Mouse (Mus musculus) heart, postnatal 36 days (tissue): ENCODE measurements around the gene Pip5k1c. TPM values are rescaled to one million over a fixed set of nuclear protein-coding genes. Genes with fewer than 3 reads are reported as not detected.
A peak's percentile ranks its signal among the peaks of the same experiment; 100 is the strongest.

ENCODE experiments used
- DNase-seq, 2 experiments: peaks; one replicate each; pipeline ENCODE4 v3.0.0; 2021 to 2022
- intact Hi-C: fragments of 180-260 bp; cut with DNase I; formaldehyde crosslinking; loops from one replicate; pipeline ENCODE4 v1.15.1; 2025
- total RNA-seq, 2 experiments: library from RNA; stranded (reverse); gene quantifications; 2 replicates each; pipeline ENCODE4 v1.2.3; 2021

The Pip5k1c gene
- total RNA-seq, 2 experiments from 2014 or later: 31.5 to 33.3 TPM

DNA sequence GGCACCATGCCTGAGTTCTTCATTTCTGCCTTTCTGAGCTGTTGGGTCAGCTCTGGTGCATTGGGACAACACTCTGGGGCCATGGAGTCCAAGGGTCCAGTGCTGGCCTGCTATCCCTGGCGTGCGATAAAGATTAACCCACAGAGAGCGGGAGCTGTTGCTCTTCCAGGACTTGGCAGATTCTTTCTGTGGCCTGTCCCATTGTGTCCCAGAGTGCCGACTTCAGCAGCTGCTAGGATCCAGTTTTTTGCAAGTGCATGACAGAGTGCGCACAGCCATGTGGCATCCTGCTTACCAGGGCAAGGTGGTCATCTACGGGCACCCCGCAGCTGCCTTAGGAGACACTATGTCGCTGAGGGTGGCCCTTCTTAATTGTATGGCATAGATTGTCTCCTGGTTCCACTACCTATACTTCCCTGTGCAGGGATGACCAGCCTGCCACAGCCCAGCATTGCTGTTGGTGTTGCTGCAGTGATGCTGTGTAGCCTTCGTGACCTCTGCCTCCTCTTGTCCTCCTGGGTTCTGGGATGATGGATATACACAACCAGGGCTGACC, 7.7 kb downstream of the Pip5k1c start:
- intact Hi-C loops: no loop called here
- no peak for DNase-seq

DNA sequence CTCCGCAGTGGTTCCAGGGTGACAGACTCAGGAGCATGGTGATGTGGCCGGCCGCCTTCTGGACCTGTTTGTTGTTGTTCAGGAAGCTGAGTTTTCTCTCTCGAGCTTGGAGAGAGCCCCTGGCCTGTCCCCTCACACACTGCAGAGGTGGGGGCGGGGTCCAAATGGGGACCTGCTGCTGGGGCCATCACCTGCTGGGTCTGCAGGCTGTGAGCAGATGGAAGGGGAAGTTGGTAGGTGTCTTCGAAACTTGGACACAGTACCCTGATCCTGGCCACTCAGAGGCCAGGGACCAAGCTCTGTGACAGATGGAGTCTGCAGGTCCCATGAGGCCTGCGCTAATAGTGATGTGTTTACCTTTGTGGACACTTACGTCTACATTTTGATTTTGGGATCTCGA, 8.6 kb downstream of the Pip5k1c start:
- no peak for DNase-seq
- intact Hi-C loops: no loop called here

DNA sequence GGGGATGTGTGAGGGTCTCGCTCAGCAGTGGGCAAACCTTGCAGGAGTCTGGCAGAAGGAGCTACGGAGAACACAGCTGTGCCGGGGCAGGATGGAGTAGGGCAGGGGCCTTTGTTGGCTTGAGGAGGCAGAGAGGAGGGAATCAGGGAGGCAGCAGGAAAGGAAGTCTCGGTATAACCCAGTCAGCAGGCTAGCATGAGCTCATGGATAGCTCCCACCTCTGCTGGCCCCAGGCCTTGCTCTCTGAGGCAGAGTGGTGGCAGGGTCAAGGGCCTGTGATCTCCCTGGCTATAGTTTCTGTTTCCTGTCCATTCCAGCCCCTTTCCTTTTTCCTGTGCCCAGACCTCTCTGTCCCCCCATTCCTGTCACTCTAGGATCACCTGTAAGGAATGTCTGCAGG, 9.5 kb downstream of the Pip5k1c start:
- intact Hi-C loops: no loop called here
- DNase-seq: no peak

DNA sequence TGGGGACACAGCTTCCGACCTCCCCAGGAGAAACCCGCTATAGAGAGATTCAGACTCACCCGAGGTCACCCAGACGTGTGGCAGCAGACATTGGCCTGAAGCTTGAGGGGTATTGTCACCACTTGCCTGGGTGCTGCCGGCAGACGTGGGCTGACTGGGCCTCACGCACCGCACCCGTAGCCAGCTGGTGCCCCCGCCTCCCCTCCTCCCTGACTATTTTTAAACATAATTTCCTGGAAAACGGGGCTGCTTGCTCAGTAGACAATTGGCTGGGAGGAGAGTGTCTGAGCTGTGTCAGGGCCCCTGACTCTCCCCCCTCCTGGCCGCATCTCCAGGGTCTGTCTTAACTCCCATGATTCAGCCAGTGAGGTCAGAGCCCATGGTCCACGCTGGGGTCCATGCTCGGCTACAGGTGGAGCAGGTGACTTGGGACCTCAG, 10.0 kb downstream of the Pip5k1c start:
- no peak for DNase-seq
- intact Hi-C loops: no loop called here

DNA sequence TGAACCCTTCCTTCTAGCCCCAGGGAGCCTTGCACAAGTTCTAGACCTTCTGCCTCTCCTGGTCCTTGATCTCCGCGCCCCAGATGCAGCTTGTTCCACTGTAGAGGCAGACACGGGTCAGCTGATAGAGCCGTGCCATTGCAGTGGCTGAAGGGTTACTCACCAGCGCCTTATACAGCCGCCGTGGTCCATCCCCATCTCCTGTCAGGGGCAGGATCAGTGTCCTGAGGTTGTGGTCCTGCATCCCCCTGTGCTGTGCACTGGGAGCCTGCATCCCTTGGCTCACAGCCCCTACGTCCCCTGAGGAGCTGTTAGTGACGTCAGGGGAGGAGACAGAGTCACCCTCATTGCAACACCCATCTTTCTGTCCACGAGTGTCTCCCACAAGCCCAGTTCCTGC, 10.5 kb downstream of the Pip5k1c start:
- DNase-seq: no peak
- intact Hi-C loops: no loop called here

DNA sequence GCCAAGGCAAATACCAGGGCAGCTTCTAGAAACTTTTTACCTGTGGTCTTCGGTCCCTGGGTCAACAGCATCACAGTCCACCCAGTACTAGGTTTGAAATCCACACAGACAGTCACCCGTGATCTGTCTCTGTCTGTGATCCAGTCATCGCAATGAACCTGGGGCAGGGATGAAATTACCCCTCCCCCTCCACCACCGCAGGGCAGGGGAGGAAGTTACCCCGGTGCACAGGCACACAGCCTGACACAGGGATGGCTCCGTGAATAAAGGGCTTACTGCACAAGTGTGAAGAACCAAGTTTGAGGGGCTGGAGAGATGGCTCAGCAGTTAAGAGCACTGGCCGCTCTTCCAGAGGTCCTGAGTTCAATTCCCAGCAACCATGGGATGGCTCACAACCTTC, 11.0 kb downstream of the Pip5k1c start:
- intact Hi-C loops: no loop called here
- no peak for DNase-seq

DNA sequence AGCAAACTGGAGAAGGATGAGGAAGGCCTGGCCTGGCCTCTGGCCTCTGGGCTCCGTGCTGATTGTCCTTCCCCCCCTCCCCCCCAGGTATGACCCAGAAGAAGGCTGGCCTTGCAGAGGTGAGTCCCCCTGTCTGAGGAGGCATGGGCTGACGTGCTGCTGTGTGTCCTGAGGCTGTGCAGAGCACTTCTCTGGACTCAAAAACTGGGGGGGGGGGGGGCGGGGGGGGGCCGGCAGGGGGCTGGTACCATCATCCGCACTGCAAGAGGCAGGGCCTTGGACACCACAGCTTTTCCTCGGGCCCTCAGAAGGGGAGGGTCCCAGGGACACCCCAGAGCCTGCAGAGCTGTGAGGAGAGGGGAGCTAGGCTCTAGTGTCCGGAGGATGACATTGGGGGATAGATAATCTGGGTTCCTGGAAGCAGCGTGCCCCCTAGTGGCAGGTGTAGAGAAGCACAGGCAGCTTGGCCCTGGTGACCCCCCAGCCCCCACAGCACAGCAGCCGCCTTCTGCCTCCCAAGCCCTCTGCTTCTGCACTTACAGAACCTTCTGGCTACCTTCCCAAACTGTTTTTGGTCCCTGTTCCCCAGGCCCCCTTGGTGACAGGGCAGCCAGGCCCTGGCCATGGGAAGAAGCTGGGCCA, 12.0 kb downstream of the Pip5k1c start:
- intact Hi-C loops: loop anchor here (1.0 kb wide), 1 partner anchor 15 kb away; no protein-coding TSS in a partner anchor
- DNase-seq: peak; percentile 67

DNA sequence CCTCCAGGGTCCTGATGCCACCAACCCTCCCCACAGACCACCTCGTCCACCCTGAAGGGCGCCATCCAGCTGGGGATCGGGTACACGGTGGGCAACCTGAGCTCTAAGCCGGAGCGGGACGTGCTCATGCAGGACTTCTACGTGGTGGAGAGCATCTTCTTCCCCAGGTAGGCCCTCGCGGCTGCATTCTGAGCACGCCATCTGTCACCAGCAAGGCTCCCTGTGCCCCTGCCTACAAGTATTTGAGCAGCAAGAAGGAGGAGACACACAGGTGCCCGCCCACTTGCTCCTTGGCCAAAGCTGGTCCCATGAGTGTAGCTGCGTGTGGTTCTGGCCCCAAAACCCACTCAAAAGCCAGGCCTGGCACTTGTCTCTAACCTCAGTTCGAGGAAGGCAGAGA, 12.9 kb downstream of the Pip5k1c start:
- intact Hi-C loops: loop anchor here (1.0 kb wide), 1 partner anchor 16 kb away; no protein-coding TSS in a partner anchor
- no peak for DNase-seq

DNA sequence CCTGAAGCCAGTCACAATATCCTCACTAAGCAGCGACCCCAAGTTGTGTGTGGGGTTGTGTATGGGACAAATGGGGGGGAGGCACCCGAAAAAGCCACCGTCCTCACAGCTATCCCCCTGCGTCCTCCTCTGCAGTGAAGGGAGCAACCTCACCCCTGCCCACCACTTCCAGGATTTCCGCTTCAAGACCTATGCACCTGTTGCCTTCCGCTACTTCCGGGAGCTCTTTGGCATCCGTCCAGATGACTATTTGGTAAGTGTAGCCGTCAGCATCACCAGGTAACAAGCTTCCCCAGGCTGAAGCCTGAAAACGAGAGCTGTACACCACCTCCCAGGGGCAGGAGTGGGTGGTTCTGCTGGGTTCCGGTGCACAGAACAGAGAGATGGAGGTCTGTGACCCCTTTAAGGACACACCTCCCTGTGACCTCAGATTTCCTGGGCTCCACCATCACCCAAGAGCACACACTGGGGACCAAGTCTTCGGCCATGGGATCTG, 13.5 kb downstream of the Pip5k1c start:
- no peak for DNase-seq
- intact Hi-C loops: no loop called here

DNA sequence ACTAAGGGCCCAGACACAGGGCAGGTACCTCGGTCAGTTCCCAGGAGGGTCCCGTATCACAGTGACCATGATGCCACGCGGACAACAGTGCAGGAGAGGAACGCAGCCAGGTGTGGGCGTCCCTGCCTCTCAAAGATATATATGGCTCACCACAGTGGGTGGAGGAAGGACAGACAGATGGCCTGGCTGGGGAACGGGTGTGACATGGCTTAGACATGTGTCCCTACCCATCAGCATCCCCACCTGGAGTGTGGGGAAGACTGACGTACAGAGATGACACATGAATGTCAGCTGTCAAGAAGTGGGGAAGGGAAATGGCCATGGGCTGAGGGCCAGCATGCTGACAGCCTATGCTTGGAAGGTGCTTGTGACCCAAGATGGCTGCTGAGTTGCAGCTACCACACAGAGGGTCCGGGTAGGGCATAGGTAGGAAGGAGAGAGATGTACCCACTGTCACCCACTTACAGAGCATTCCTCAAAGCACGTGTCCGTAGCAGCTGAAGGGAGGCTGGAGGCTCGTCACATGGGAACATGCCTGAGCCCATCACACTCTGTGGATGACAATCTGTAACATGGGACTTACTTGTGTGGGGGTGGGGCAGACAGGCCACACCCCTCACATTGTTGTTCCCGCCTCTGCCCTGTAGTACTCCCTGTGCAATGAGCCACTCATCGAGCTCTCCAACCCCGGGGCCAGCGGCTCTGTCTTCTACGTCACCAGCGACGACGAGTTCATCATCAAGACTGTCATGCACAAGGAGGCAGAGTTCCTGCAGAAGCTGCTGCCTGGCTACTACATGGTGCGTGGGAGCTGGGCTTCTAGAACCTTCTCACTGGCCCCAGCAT, 14.3 kb downstream of the Pip5k1c start:
- DNase-seq: no peak
- intact Hi-C loops: no loop called here

DNA sequence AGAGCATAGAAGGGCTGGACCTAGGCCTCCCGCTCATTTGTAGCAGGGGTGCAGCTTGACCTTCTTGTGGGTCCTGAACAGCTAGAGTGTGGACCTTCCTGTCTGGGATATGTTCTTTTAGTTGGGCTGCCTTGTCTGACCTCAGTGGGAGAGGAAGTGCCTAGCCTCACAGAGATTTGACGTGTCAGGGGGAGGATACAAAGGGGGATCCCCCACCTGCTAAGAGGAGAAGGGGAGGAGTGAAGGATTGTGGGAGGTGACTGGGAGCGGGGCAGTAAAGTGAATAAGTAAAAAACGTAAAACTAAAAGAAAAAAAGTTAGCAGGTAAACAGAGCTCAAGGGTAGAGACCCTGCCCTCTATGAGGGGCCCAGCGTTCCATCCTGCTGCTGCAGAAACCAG, 16.8 kb downstream of the Pip5k1c start:
- intact Hi-C loops: no loop called here
- no peak for DNase-seq

DNA sequence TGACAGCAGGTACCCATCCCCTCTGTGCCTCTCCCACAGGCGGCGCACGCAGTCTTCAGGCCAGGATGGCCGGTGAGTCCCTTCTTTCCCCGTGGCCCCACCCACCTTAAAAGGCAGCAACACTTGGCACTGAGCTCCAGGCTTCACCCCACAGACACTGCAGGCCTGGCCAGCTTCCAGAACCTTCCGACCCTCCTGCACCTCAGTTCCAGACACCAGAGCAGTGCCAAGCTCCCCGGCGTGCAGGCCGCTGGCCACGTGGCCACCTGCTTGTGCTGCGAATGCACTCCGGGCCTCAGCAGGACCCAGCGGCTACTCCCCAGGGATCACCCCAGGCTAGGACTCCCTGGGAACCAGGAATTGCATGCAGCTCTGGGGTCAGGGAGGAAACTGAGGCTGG, 20.8 kb downstream of the Pip5k1c start:
- DNase-seq: no peak
- intact Hi-C loops: no loop called here

DNA sequence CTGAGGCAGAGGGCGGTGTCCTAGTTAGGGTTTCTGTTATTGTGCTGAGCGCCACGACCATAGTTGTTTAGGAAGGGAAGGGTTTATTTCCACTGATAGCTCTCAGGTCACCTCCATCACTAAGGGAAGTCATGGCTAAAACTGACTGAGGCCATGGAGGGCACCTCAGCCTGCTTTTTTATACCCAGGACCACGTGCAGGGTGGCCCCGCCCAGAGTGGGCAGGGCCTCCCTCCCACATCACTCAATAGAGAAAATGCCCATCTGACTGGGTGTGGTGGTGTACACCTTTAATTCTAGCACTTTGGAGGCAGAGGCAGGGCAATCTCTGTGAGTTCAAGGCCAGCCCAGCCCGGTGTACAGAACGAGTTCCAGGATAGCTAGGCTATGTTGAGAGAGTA, 21.4 kb downstream of the Pip5k1c start:
- no peak for DNase-seq
- intact Hi-C loops: no loop called here

DNA sequence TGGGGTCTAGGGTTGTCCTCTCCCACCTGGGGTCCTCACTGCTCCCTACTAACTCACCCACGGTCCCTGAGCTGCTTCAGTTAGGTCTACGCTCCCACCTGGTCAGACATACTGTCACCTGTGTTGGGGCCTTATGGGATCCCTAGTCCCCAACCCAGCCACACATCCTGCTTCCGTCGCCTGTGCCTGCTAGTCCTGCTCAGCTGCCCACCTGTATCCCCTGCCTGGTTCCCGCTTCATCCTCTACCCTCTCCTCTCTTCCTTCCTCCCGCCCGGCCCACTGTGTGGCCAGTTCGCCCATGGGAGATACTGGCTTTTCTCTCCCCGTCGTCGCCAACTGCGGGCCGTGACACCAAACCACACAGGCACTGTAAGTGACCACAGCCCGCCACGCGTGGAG, 22.8 kb downstream of the Pip5k1c start:
- no peak for DNase-seq
- intact Hi-C loops: no loop called here

DNA sequence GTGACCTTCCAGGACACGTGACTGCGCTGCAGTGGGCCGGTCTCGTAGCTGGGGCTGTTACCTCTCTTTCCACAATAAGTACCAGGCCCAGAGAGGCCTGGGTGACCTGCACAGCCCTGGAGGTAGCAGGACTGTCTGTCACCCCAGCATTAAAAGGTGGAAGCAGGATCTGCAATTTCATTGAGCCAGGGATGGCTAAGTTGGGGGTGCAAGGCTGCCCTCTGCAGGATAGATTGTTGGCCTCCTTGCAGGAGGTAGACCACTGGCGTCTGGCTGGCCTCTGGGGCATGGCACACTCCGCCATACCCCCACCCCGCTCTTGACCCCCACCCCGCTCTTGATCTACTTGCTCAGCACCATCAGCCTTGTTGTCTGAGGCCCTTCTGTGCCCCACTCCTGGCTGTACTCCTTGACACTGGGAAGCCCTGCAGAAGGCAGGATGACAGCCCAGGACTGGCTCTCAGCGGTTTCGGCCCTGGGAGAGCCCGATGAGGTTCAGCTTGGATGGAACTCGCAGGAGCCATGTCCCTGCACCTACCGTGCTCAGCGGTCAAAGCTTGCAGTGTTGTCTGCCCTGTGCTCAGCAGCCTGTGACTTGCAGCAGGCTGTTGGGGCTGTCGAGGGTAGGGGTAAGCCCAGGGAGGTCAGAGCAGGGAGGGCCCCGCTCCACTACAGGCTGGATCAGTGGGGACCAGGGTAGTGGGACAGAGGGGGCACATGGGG, 23.7 kb downstream of the Pip5k1c start:
- no peak for DNase-seq
- intact Hi-C loops: no loop called here

DNA sequence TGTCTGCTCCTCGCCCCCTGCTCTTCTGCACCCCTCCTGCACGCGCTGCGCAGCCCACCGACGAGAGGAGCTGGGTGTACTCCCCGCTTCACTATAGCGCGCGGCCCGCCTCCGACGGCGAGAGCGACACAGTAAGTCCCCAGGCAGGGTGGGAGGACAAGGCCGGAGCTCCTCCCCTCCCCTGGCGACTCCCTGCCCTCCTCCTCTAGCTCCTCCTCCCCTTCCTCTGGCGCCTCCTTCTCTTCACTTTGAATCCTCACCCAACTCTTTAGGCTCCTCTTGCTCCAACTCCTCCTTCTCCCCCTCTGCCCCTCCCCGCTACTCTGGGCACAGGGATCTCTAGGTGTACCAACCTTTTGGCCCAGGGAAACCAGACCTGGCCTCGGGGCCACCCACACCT, 24.5 kb downstream of the Pip5k1c start:
- DNase-seq: no peak
- intact Hi-C loops: no loop called here

DNA sequence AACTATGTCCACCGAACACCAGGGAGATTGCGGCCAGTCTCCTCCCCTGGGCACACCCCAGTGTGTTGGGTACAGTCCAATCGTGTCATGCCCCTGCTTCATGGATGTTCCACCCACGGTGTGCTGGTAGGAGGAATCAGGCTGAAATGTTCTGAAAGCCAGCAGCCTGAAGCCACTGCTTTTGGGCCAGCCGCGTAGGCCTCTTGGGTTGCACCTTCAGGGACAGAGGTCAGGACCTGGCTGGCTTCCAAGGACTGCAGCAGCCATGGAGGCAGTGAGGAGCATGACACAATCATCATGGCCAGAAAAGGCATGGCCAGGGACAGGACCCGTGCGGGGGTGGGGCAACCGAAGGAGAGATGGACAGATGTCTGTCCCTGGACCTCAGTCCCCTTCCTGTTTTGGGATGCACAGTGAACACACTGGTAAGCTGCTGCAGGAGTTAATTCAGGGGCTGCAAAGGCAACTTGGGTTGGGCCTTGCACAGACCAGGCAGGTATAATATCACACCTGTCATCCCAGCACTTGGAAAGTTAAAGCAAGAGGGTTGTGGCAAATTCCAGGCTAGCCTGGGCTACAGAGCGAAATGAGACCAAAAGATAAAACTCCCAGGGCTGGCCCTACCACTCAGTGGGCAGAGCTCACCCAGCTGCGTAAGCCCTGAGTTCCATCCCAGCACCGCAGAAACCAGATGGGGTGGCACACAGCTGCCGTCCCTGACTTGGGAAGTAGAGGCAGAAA, 26.0 kb downstream of the Pip5k1c start:
- intact Hi-C loops: loop anchor here (2.0 kb wide), 1 partner anchor 26 kb away; the partner anchor contains the start of gene Pip5k1c
- DNase-seq: no peak

DNA sequence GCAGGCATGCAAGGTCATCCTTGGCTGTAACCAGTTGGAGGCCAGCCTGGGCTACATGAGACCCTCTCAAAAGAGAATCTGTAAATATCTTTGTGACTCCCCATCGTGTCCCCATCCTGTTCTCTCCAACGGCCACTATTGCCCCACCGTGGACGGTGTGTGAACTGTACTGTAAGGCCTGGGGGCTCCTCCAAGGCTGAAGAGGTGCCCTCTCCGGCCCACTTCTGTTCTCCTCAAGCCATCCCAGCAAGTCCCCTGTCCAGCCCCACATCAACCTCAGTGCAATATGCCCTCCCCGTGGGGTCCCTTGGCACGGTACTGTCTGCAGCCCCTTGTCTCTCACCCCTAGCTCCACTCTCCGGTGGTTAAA, 26.6 kb downstream of the Pip5k1c start:
- intact Hi-C loops: loop anchor here (2.0 kb wide), 1 partner anchor 27 kb away; the partner anchor contains the start of gene Pip5k1c
- DNase-seq: peak in 1 of 2 experiments; percentile 36

DNA sequence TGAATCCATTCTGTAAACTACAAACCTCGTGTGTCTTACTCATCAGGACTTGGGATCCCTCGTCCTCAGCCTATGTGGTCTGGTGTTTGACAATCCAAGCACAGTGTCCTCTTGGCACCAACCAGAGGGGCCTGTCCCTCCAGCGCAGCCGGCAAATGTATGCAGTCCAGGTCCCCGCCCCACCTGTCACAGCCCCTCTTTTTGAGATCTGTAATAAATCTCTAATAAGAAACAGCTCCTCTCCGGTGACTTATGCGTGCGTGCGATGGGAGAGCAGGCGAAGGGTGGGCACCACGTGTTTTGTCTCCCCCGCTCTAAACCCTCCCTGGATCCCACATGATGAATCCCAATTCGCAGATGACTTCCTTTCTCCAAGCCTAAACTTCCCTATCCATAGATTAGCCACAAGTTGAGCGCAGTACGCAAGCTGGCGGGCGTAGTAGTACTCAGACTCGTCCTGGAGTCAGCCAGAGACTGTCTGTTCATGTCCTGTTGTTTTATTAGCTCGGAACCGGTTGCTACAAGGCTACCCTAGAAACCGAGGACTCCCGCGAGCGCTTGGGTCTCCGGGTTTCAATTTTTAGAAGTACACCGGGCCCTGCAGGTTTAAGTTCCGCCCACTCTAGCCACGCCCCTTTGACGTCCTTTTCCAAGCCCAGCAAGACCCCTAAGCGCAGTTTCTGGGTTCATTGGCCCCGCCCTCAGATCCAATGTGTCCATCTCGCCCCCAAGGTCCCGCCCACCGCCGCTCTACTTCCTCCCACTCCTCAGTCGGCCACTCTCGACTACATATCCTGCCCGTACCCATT, 27.2 kb downstream of the Pip5k1c start:
- DNase-seq: peak in 1 of 2 experiments; percentile 93
- intact Hi-C loops: loop anchor here (2.0 kb wide), 1 partner anchor 27 kb away; the partner anchor contains the start of gene Pip5k1c
